Mouse (Mus musculus): ENCODE measurements around the gene Casq2.

DNA sequence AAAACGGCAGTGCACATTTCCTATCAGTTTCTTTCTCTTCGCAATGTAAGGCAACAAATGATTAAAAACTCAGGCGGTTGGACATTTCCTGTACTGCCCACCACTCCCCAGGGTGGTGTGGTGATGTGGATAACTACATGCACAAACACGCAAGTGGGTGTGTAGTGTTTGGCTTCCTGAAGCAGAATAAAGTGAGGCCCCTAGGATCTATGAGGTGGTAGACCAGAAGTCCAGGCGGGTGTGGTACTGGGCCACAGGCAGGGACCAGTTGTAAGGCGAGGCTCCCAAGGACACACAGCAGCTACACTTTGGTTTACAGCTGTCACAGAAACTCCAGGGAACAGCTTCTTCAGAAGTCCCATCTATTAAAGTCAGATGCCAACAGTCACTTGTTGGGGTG, 71.4 kb downstream of the Casq2 start:
- TF ChIP-seq CTCF (IDR thresholded peaks at IDR 0.05) = no peak
- TF ChIP-seq EP300 (IDR thresholded peaks at IDR 0.05) = no peak
